Mouse (Mus musculus): ENCODE results near the gene Notch1. TPM values are rescaled to one million over a fixed set of nuclear protein-coding genes. Genes with fewer than 3 reads are reported as not detected.

The Notch1 gene
- total RNA-seq, 4 experiments from 2014 or later: 22.2 to 36.5 (median 29.1) TPM

GRCm38 (mm10) chr2:26446671-26447070 lies 69.8 kb downstream of the Notch1 start:
- DNase-seq (ENCODE audit: low spot score): no peak

GRCm38 (mm10) chr2:26445666-26446445 lies 70.6 kb downstream of the Notch1 start:
- no peak for DNase-seq (ENCODE audit: low spot score)

- peak; percentile 99 for DNase-seq (ENCODE audit: low spot score)
Measured at GRCm38 (mm10) chr2:26444946-26445665, 71.4 kb downstream of the Notch1 start, which contains the start of gene Sec16a. Gene Sec16a (minus strand): TSS chr2:26445216.

DNA sequence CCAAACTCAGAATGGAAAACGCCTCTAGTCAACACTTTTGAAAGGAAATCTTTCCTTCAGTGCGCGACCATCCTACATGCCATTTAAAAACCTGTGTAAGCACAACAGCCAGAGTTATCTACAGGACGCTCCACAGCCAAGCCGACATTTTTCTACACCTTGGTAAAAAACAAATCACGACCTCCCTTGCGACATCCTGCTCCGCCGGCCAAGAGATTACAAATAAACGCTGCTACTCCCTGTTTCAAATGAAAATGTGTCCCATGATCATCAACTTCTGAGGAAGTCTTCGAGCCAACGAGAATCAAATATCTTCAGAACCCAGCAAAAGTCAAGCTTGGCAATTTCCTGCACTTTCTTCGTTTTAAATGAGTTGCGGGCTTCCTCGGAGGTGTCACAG lies 72.1 kb downstream of the Notch1 start:
- DNase-seq (ENCODE audit: low spot score): no peak

DNA sequence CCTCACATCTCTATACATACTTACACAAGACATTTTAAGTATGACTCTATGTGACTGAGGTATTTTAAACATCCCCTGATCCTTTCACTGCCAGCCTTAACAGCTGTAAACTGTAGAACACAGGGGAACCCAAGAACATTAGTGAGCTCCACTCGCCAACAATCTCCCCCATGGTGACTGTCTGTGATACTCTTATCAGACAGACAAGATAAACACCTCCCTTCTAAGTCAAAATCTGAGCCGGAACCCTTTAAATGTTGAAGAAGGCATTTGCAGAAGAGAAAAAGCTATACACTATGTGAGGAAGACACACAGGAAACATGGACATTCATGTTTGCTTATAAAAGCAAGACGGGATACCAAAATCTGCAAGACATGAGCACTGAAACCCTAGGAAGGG lies 72.6 kb downstream of the Notch1 start:
- DNase-seq (ENCODE audit: low spot score): no peak

GRCm38 (mm10) chr2:26442843-26443242 lies 73.6 kb downstream of the Notch1 start:
- DNase-seq (ENCODE audit: low spot score): no peak

DNA sequence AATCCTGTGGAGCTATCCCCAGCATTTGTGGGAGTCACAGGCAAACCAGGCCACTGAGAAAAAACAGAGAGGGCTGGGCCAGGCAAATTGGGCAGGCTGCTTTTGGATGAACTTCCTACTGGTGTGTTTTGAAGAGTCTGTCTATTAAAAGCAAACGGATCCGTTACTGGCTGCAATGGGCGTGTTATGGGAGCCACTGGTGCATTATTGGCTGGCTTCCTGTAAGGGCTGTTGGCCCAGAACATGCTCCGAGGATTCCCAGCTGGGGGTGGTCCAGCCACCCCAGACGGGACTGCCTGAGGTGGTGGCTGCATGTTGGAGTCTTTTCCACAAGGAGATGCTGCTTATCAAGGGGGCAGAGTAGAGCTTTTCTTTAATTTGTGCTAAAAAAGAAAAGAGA lies 74.8 kb downstream of the Notch1 start:
- DNase-seq (ENCODE audit: low spot score): peak; percentile 31

DNA sequence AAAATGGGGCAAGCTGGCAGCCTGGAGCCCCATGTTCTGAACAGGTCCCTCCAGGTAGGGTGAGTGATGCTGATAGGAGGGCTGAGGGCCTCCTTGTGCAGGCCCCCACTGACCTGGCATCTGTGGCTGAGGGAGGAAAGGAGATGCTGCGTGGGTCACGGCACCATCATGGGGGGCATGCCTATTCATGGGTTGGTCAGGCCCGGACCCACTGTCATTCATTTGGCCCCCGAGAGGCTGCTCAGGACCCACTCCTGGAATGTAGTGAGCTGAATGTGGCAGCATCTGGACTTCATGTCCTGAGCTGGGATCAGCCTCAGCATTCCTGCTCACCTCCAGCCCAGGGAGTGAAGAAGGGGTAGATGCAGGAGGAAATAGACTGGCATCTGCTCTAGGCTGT lies 75.2 kb downstream of the Notch1 start:
- DNase-seq (ENCODE audit: low spot score): no peak

- DNase-seq (ENCODE audit: low spot score): no peak
Measured at GRCm38 (mm10) chr2:26439671-26440070, 76.8 kb downstream of the Notch1 start.

GRCm38 (mm10) chr2:26438373-26438772 lies 78.1 kb downstream of the Notch1 start:
- DNase-seq (ENCODE audit: low spot score): no peak

- DNase-seq (ENCODE audit: low spot score): no peak
Measured at GRCm38 (mm10) chr2:26437221-26437620, 79.2 kb downstream of the Notch1 start.

GRCm38 (mm10) chr2:26434791-26435572 lies 81.5 kb downstream of the Notch1 start:
- no peak for DNase-seq (ENCODE audit: low spot score)

GRCm38 (mm10) chr2:26429851-26430250 lies 86.6 kb downstream of the Notch1 start:
- no peak for DNase-seq (ENCODE audit: low spot score)

GRCm38 (mm10) chr2:26424541-26424940 lies 91.9 kb downstream of the Notch1 start:
- DNase-seq (ENCODE audit: low spot score): no peak

DNA sequence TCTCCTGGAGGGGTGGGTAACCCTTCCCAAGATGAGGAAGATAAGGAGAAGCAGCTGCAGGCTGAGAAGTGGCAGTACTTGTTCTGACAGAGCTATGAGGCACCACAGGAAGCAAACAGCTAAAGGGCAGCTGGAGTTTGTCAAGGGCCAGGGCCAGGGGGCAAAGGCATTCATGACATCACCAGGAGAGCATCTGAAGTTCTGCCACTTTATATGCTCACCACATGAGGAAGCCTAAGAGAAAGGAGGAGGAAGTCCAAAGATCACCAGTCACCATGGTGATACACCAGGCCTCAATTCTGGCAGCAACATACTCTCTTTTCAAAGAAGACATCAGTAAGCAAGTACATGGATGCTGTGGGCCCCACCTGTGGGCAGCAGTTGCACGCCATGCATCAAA lies 93.4 kb downstream of the Notch1 start:
- DNase-seq (ENCODE audit: low spot score): no peak

GRCm38 (mm10) chr2:26421969-26422368 lies 94.5 kb downstream of the Notch1 start:
- DNase-seq (ENCODE audit: low spot score): no peak

DNA sequence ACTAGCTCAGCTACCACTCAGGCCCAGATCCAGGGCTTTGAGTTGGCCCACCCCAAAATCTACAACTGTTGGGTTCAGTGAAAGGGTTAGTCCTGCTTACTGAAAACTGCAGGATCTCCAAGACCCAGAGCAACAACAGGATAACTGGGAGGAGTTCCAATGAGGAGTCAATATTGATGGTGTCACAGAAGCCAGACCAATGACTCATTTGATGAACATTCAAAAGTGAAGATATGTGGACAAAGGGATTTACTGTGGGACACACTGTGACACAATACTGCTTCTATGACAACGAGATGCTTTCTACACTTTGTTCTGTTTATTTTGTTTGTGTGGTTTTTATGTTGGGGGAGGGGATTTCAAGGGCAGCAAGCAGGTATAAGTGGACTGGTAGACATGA lies 98.3 kb downstream of the Notch1 start:
- DNase-seq (ENCODE audit: low spot score): no peak

DNA sequence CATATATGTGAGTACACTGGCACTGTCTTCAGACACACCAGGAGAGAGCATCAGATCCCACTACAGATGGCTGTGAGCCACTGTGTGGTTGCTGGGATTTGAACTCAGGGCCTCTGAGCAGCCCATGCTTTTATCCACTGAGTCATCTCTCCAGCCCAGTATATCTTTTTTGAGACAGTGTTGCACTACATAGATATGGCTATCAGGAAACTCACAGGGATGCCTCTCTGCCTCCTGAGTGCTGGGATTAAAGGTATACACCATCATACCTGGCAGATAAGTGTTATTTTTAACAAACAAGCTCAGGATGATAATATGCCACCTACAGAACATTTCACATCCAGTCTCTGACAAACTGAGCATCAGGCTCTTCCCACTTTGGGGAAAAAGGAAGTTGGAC lies 99.4 kb downstream of the Notch1 start:
- DNase-seq (ENCODE audit: low spot score): no peak

DNA sequence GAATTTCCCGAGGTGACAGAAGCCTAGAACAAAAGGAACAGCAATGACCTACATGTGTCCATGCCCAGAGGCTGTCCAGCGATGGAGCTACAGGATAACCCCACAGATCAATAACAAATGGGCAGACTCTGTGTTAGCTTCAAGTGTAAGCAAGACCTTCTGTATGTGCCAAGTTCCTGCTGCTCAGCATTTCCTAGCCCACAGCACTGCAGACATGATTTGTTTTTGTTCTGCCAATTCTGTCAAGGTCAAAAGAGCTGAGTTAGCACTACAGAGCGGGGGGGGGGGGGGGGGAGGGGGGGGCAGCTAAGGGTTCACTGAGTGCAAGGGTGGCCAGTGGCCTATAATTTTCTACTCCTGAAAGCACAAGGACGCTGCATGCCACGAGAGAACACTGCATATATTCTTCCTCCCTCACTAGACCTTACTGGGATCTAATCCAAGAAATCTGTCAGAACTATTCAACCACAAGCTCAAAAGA lies 105.5 kb downstream of the Notch1 start:
- DNase-seq (ENCODE audit: low spot score): no peak

- no peak for DNase-seq (ENCODE audit: low spot score)
Measured at GRCm38 (mm10) chr2:26410091-26410490, 106.4 kb downstream of the Notch1 start.

- DNase-seq (ENCODE audit: low spot score): no peak
Measured at GRCm38 (mm10) chr2:26409362-26409761, 107.1 kb downstream of the Notch1 start.

Data from heart, adult 8-10 months (tissue).